Mouse (Mus musculus) mature B cell (primary cell): ENCODE data around the gene Rims3.

Experiments used
- in situ Hi-C: fragments of 300-500 bp; cut with MboI; formaldehyde crosslinking; loops from 2 replicates; pipeline ENCODE4 v1.14.3; 2019

Rims3 gene

GRCm38 (mm10) chr4:120850946-120851345 is 3.7 kb upstream of the Rims3 start:
- in situ Hi-C loops: no loop called here

GRCm38 (mm10) chr4:120855360-120856060 is 894 bp downstream of the Rims3 start:
- in situ Hi-C loops: no loop called here

GRCm38 (mm10) chr4:120856376-120856775 is 1.8 kb downstream of the Rims3 start:
- in situ Hi-C loops: no loop called here

- in situ Hi-C loops: no loop called here
These were observed 5.2 kb downstream of the Rims3 start for GRCm38 (mm10) chr4:120859865-120860264.

- in situ Hi-C loops: no loop called here
These were observed 11.6 kb downstream of the Rims3 start for GRCm38 (mm10) chr4:120866211-120866610.

GRCm38 (mm10) chr4:120868246-120868645 is 13.6 kb downstream of the Rims3 start:
- in situ Hi-C loops: no loop called here

- in situ Hi-C loops: no loop called here
These were observed 14.4 kb downstream of the Rims3 start for GRCm38 (mm10) chr4:120868988-120869387.

- in situ Hi-C loops: no loop called here
These were observed 15.7 kb downstream of the Rims3 start for GRCm38 (mm10) chr4:120870262-120870748.

- in situ Hi-C loops: loop anchor here (25.0 kb wide), 1 partner anchor 289 kb away; the partner anchor contains the start of gene Gm8439
These were observed 21.3 kb downstream of the Rims3 start for GRCm38 (mm10) chr4:120875961-120876360.

- in situ Hi-C loops: loop anchor here (25.0 kb wide), 1 partner anchor 291 kb away; the partner anchor contains the start of gene Gm8439
These were observed 24.1 kb downstream of the Rims3 start for GRCm38 (mm10) chr4:120878728-120879127.

GRCm38 (mm10) chr4:120879386-120879785 is 24.8 kb downstream of the Rims3 start:
- in situ Hi-C loops: loop anchor here (25.0 kb wide), 1 partner anchor 292 kb away; the partner anchor contains the start of gene Gm8439

- in situ Hi-C loops: loop anchor here (25.0 kb wide), 1 partner anchor 294 kb away; the partner anchor contains the start of gene Gm8439
These were observed 26.3 kb downstream of the Rims3 start for GRCm38 (mm10) chr4:120880731-120881432.

- in situ Hi-C loops: loop anchor here (25.0 kb wide), 1 partner anchor 295 kb away; the partner anchor contains the start of gene Gm8439
These were observed 27.5 kb downstream of the Rims3 start for GRCm38 (mm10) chr4:120882002-120882625.

GRCm38 (mm10) chr4:120885208-120886120 is 30.8 kb downstream of the Rims3 start:
- in situ Hi-C loops: loop anchor here (25.0 kb wide), 1 partner anchor 298 kb away; the partner anchor contains the start of gene Gm8439

GRCm38 (mm10) chr4:120886131-120886530 is 31.5 kb downstream of the Rims3 start:
- in situ Hi-C loops: loop anchor here (25.0 kb wide), 1 partner anchor 299 kb away; the partner anchor contains the start of gene Gm8439

GRCm38 (mm10) chr4:120886811-120887210 is 32.2 kb downstream of the Rims3 start:
- in situ Hi-C loops: loop anchor here (25.0 kb wide), 1 partner anchor 300 kb away; the partner anchor contains the start of gene Gm8439

- in situ Hi-C loops: loop anchor here (25.0 kb wide), 1 partner anchor 300 kb away; the partner anchor contains the start of gene Gm8439
These were observed 32.9 kb downstream of the Rims3 start for GRCm38 (mm10) chr4:120887381-120888112.

GRCm38 (mm10) chr4:120888884-120889283 is 34.3 kb downstream of the Rims3 start:
- in situ Hi-C loops: loop anchor here (25.0 kb wide), 1 partner anchor 302 kb away; the partner anchor contains the start of gene Gm8439

GRCm38 (mm10) chr4:120890754-120891440 is 36.3 kb downstream of the Rims3 start:
- in situ Hi-C loops: loop anchor here (25.0 kb wide), 1 partner anchor 304 kb away; the partner anchor contains the start of gene Gm8439
